Mouse (Mus musculus): ENCODE measurements at regions not wholly inside any gene's neighbourhood (a gene's known extent, or its start where the extent isn't known, plus 50 kb on each side); places are given as distances from the start of the nearest gene placed in this dataset.

Small RNAs in the stretch of these regions (microRNA-seq; reads per million reads assigned to microRNA genes)
- gene Gm47294: 0 to 0.69 reads per million in 2 experiments
